Mouse (Mus musculus) ES-Bruce4 (cell line): ENCODE data around the gene Gm45233. TPM values are rescaled to one million over a fixed set of nuclear protein-coding genes. Genes with fewer than 3 reads are reported as not detected.

Experiments used
- H3K27ac ChIP-seq: 2 replicates; pipeline ENCODE4 v1.5.1; 2012; ENCODE audit warnings: low read length, inconsistent platforms; ENCODE audit not compliant: insufficient read depth
- H3K27me3 ChIP-seq: 2 replicates; pipeline ENCODE4 v1.6.1; 2012; ENCODE audit warnings: mild to moderate bottlenecking, low read length, inconsistent platforms; ENCODE audit not compliant: control insufficient read depth, poor library complexity, insufficient read depth, severe bottlenecking
- H3K36me3 ChIP-seq: 2 replicates; pipeline ENCODE4 v1.6.1; 2012; ENCODE audit warnings: inconsistent platforms, mild to moderate bottlenecking, low read length, moderate library complexity; ENCODE audit not compliant: control insufficient read depth, poor library complexity, insufficient read depth, severe bottlenecking
- H3K4me1 ChIP-seq: one replicate; pipeline ENCODE4 v1.8.1; 2011; ENCODE audit warnings: low read length; ENCODE audit not compliant: control insufficient read depth, insufficient read depth
- H3K4me3 ChIP-seq: 2 replicates; pipeline ENCODE4 v1.5.1; 2011; ENCODE audit warnings: low read depth, mild to moderate bottlenecking, low read length
- H3K9ac ChIP-seq: 2 replicates; pipeline ENCODE4 v1.6.1; 2012; ENCODE audit warnings: low read depth, mild to moderate bottlenecking, inconsistent platforms; ENCODE audit not compliant: poor library complexity, severe bottlenecking
- H3K9me3 ChIP-seq: replicated peaks from 2 replicates; pipeline ENCODE4 v1.6.1; 2012; ENCODE audit warnings: mild to moderate bottlenecking, low read length, inconsistent platforms; ENCODE audit not compliant: control insufficient read depth, poor library complexity, insufficient read depth, severe bottlenecking
- CTCF ChIP-seq: IDR thresholded peaks from one replicate; pipeline ENCODE4 v1.8.1; 2011; ENCODE audit warnings: low read depth, low read length
- EP300 ChIP-seq: IDR thresholded peaks from 2 replicates; pipeline ENCODE4 v1.6.1; 2011; ENCODE audit warnings: low read depth, low read length; ENCODE audit not compliant: insufficient read depth
- POLR2A ChIP-seq: IDR thresholded peaks from one replicate; pipeline ENCODE4 v1.8.1; 2011; ENCODE audit warnings: low read length; ENCODE audit not compliant: insufficient read depth
- polyA plus RNA-seq: library from polyadenylated mRNA; stranded (reverse); fragments of >200 nt; gene quantifications from 2 replicates; pipeline ENCODE4 v1.2.4, GENCODE M21; 2011; ENCODE audit warnings: low read depth; ENCODE audit not compliant: missing spikeins, insufficient read depth, insufficient read length

The Gm45233 gene
- polyA plus RNA-seq, 1 experiment = not detected

DNA sequence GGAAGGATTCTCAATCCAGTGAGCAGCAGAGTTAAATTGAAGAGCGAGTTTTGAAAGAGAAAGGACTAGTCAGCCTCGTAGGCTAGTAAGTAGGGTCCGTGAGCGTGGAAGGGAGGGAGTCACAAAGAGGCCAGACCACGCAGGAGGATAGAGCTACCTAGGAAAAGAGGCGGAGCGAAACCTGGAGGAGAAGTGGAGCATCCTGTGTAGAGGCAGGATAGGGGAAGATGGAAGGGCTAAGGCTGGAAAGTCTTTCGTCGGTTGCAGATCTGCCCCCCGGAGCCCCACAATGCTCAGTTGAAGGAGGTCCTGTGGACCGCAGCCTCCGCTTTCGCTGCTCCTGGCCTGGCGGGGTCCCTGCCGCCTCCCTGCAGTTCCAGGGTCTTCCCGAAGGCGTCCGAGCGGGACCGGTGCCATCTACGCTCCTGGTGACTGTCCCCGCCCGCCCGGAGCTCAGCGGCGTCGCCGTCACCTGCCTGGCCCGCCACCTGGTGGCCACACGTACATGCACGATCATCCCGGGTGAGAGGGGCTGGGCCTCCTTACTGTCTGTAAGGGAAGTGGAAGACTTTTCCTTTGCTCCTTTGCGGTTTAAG, 22.3 kb downstream of the Gm45233 start:
- H3K4me3 ChIP-seq = peak overlapping the region; percentile 70
- TF ChIP-seq EP300 (0 out of 2 replicates have a peak, but pooled peaks have one; percentile 19), CTCF (peak; percentile 91), POLR2A (no peak)
- no peaks in the 10 kb centered on the region for H3K4me1 ChIP-seq
- no peaks in the 10 kb centered on the region for H3K36me3 ChIP-seq
- peak overlapping the region; percentile 14 for H3K9ac ChIP-seq
- no peaks in the 10 kb centered on the region for H3K9me3 ChIP-seq
- H3K27ac ChIP-seq = no peak overlapping the region
- H3K27me3 ChIP-seq = no peaks in the 10 kb centered on the region

DNA sequence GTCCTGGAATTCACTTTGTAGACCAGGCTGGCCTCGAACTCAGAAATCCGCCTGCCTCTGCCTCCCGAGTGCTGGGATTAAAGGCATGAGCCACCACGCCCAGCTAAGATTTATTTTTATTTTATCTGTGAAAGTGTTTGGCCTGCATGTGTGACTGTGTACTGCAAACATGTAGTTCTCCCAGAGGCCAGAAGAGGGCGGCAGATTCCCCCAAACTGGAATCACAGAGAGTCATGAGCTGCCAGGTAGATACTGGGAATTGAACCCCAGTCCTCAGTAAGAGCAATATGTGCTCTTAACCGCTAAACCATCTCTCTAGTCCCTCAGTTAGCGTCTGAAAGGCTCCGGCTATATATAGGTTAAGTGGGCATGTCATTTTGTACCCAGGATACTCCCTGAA, 26.4 kb downstream of the Gm45233 start:
- no peaks in the 10 kb centered on the region for H3K27me3 ChIP-seq
- no peak overlapping the region for H3K27ac ChIP-seq
- no peaks in the 10 kb centered on the region for H3K4me1 ChIP-seq
- H3K9me3 ChIP-seq = no peaks in the 10 kb centered on the region
- no peak overlapping the region for H3K9ac ChIP-seq
- no peak overlapping the region for H3K4me3 ChIP-seq
- no peaks in the 10 kb centered on the region for H3K36me3 ChIP-seq
- TF ChIP-seq EP300 (no peak), CTCF (peak; percentile 64)

DNA sequence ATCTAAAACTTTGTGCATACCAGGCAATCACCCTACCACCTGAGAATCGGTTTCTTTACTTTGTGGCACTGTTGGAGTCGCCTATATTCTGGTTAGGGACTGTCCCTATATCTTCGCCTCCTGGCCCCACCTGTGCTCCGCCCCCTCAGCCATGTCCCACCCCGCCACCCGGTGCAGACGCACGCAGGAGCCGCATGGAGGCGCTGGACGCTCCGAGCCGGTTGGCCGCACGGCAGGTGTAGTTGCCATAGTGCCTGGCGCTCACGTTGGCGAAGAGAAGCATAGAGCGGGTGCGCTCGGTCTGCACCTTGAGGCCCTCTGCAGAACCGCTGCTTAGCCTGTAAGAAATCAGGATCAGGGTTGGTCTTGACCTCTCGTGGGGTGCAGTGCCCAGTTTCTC, 31.8 kb downstream of the Gm45233 start:
- Histone ChIP-seq H3K4me1 (no peaks in the 10 kb centered on the region), H3K4me3 (peak overlapping the region; percentile 23), H3K27ac (no peak overlapping the region)

DNA sequence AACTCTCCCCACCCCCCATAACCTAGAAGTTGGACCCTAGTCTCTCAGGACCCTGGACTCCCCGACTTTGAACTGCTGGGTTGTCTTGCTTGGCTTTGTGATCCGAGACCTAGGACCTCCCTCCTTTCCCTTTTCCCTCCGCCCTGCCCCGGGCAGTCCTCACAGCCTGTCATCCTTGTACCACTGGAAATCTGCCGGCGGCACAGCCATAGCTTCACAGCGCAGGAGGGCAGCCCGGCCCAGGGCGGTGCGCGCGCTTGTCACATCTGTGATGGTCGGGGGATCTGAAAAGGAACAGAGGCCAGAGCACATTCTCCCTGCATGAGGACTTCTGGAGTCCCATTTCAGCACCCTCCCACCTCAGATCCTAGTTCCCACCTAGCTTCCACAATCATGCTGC, 32.4 kb downstream of the Gm45233 start:
- Histone ChIP-seq H3K4me3 (peak overlapping the region; percentile 37), H3K9me3 (no peaks in the 10 kb centered on the region), H3K4me1 (no peaks in the 10 kb centered on the region), H3K9ac (no peak overlapping the region), H3K27ac (no peak overlapping the region), H3K36me3 (no peaks in the 10 kb centered on the region), H3K27me3 (0 out of 2 replicates have a peak, but pooled peaks cover 2% of the 10 kb centered on the region)
- TF ChIP-seq CTCF = no peak

More for the DNA sequence above, 31.8 kb downstream of the Gm45233 start:
- Histone ChIP-seq H3K9me3 (no peaks in the 10 kb centered on the region), H3K9ac (no peak overlapping the region), H3K27me3 (0 out of 2 replicates have a peak, but pooled peaks cover 2% of the 10 kb centered on the region), H3K36me3 (no peaks in the 10 kb centered on the region)
- TF ChIP-seq CTCF (peak; percentile 74), EP300 (no peak)

DNA sequence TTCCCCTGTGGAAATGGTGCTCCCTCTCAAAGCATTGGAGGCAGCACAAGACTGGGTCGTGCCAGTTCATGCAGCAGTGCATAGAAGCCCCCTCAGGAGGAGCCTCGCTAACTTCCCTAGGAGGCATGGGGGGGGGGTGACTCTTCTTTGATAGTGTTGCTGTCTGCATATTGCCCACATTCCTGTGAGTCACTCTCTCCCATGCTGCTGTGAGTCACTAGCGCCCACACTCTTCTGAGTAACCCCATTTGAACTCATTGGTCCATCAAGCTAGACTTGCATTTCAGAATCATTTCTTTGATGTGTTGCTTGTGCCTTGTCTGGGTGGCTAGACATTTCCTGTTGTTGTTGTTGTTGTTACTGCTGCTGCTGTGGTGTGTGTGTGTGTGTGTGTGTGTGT, 37.3 kb downstream of the Gm45233 start:
- TF ChIP-seq POLR2A (no peak), CTCF (no peak), EP300 (no peak)
- Histone ChIP-seq H3K4me3 (no peak overlapping the region), H3K9me3 (no peaks in the 10 kb centered on the region), H3K36me3 (no peaks in the 10 kb centered on the region), H3K4me1 (no peaks in the 10 kb centered on the region), H3K27me3 (0 out of 2 replicates have a peak, but pooled peaks cover 2% of the 10 kb centered on the region), H3K27ac (no peak overlapping the region), H3K9ac (no peak overlapping the region)

DNA sequence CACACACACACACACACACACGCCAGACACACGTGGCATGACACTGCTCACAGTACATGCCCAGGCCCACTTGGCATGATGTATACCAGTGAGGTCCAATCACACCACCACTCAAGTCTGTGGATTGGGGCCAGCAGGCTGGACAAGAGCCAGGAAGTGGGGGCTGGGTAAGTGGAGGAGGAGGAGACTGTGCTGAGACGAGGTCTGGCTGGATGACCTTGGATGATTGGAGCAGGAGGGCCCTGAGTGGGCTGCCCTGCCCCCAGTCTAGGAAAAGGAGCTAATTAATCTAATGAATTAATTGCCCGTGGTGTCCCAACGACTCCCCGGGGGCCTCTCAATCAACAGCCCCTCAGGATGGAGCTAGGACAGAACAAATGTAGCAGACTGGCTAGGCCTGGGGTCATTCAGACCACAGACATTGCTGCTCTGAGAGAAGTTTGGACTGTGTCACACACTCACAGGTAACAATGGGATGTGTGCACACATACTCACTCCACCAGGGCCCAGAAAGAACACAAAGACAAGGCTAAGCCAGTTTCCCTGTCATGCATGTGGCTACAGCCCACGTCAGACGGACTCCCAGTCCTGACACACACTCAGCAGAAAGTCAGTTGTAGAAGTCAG, 38.3 kb downstream of the Gm45233 start:
- no peak overlapping the region for H3K4me3 ChIP-seq
- no peak overlapping the region for H3K27ac ChIP-seq
- TF ChIP-seq CTCF = no peak
- no peak for TF ChIP-seq EP300
- TF ChIP-seq POLR2A = no peak
- no peaks in the 10 kb centered on the region for H3K27me3 ChIP-seq
- H3K36me3 ChIP-seq = no peaks in the 10 kb centered on the region
- H3K9me3 ChIP-seq = no peaks in the 10 kb centered on the region
- no peak overlapping the region for H3K9ac ChIP-seq
- no peaks in the 10 kb centered on the region for H3K4me1 ChIP-seq
